Mouse (Mus musculus) heart, postnatal 4 days (tissue): ENCODE results near the gene Zbp1. TPM values are rescaled to one million over a fixed set of nuclear protein-coding genes. Genes with fewer than 3 reads are reported as not detected.

ENCODE experiments used
- DNase-seq: peaks from one replicate; pipeline ENCODE4 v3.0.0; 2021
- total RNA-seq, 2 experiments: library from RNA; stranded (reverse); gene quantifications; 2 replicates each; pipeline ENCODE4 v1.2.3; 2021

Zbp1 gene
- total RNA-seq, 2 experiments from 2014 or later: 0.14 TPM; not detected in 1

DNA sequence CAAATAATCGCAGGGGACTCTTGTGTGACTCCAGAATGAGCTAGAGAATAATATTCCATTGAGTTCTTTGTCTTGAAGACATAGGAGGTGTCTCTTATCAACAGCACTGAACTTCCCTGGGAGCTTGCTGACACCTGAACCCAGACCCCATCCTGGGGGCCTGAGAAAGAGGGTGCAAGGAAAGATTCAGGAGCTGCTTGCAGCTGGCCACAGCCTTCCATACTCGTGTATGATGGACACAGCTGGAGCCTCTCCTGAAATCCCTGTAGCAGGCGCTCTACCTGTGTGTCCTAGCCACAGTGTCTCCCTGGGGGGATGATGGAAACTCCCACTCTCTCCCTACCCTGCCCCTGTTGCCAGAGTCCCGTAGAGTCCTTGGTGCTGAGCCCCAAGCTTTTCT lies 6.5 kb downstream of the Zbp1 start:
- no peak for DNase-seq

DNA sequence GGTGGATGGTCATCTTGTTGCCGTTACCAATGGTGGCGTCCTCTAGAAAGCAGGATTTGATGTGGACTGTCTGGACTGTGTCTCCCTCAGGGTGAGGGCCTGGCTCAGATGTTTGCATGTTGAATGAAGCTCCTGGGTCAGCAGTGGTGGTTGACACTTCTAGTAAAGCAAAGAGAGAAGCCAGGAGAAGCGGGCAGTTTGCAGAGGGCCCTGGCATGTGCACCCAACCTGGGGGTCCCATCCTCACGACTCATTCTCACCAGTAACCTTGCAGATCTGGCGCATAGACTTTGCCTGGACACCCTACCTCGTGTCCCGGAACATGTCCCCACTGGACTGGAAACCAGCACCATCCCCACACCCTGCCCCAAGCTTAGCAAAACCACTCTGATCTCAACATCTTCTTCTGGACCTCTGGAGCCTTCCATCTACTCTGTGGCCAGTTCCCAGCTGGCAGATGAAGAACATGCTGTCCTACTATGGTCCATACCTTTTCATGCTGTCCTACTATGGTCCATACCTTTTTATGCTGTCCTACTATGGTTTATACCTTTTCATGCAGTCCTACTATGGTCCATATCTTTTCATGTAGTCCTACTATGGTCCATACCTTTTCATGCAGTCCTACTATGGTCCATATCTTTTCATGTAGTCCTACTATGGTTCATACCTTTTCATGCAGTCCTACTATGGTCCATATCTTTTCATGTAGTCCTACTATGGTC lies 9.5 kb downstream of the Zbp1 start:
- DNase-seq: no peak

DNA sequence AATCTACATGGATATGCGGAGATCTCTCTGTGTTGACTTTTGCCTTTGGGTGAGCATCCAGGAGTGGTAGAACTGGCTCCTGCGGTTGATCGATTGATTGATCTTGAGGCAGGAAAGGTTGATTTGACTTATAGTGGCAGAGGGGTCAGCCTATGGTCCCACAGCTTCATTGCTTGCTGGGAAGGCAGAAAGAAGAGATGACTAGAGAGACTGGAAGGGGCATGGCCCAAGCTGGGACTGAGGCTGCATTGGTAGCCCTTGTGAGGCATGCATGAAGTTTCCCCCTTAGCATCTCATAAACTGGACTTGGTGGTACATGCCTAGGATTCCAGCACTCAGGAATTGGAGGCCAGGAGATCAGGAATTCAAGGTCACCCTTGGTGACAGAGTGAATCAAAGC lies 11.7 kb downstream of the Zbp1 start:
- no peak for DNase-seq

DNA sequence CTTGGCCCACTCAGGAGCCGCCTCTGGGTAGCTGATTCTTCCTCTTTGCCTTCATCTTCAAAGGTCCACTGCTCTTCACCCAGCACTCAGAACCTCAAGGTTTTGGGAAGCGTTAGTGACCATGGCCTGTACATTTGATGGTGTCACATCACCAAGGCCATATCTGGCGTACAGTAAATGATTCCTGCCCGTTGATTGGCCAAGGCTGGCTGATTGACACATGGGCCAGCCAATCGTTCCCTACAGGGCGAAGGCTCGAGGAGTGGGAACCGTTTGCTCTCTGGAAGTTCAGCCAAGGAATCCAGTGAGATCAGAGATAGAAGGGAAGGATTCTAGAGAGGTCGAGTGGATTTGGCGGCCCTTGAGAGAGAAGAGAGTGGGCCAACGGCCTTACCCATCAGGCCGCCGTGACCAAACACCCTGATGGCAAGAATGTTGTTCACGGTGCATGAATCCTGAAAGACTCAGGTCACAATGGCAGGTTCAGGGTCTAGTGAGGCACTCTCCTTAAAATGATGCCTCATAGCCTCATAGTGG lies 13.1 kb downstream of the Zbp1 start:
- DNase-seq: no peak

DNA sequence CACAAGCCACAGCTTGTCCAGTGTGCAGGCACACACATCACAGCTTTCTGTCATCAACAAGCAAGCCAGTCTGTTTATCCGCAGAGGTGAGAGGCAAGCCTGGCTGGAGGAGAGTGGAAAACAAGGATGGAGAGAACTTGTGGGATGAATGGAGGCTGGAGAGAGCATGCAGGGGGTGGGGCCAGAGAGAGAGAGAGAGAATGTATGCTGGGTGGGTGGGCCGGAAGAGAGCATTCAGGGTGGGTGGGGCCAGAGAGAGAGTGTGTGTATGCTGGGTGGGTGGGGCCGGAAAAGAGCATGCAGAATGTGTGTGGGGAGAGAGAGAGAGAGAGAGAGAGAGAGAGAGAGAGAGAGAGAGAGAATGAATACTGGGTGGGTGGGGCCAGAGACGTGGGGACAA lies 14.1 kb downstream of the Zbp1 start:
- DNase-seq: no peak

DNA sequence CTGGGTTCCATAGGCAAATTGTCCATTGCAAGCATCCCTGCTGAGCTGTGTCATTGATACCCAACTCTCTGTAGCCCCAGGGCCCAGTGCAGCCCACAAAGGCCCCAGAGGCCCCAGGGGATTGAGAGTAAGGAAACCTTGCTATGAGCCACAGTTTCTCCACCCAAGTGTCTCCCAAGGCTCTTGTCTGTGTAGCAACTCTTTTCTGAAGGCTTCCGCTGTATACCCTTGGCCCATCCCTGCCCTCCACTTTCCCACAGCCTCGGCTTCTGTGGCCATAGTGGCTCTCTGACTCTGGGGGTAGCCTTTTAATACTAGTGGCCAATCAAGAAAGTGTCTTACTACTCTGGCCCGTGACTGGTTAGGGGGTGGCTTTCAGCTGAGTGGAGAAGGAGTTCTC lies 15.0 kb downstream of the Zbp1 start:
- DNase-seq: no peak

DNA sequence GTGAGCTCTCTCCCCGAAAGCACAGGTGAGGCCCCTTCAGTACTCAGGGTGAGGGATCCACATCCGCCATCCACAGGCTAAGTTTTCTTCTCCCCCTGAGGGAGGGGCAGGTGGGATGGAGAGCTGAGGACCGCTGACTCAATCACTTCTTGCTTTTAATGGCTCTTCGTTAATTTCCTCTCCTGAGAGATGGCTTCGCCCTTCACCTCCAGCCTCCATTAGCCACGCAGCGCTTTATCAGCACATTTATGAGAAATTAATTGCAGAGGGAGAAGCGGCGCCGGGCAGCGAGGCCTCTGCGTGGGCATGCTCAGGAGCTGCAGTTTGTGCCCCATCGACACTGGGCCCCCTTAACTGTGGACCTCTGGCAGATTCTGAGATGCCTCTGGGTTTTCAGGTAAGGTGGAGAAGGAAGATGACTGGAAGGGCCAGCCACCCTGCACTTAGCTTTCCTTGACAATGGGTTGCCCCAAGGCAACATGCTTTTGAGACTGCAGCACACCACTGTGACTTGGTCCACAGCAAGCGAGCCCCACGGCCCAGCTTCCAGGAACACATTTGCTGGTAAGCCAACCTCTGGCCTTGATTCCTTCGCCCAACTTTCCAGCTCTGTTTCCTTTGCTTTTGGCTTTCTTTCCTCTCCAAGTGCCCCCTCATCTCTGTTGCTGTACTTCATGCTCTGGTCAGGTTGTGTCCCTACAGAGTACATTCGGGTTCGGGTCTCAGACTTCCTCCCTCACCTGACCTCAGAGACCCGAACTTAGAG lies 15.6 kb downstream of the Zbp1 start:
- DNase-seq: no peak

GRCm38 (mm10) chr2:173194796-173195195 lies 23.9 kb downstream of the Zbp1 start:
- DNase-seq: no peak

- no peak for DNase-seq
Observed at GRCm38 (mm10) chr2:173187182-173187855, 31.4 kb downstream of the Zbp1 start.

- peak; percentile 92 for DNase-seq
Observed at GRCm38 (mm10) chr2:173186047-173186943, 32.4 kb downstream of the Zbp1 start.

DNA sequence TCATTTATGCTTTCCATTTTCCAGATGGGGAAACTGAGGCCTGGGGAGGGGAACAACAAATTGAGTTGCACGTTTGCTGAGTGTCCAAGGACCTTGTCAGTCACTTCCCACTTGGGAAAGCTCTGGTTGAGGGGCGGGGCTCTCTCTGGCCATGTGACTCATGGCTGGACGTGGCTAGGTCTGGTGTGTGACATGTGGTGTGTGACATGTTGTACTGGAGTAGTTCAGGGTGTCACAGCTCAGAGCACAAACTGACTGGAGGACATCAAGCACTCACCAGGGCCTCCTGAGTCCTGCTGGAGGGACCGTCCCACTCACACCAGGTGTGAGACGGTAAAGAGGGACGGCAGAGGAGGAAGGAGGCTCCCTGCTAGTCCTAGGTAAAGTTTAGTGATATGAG lies 33.4 kb downstream of the Zbp1 start:
- no peak for DNase-seq

GRCm38 (mm10) chr2:173184475-173185080 lies 34.1 kb downstream of the Zbp1 start:
- DNase-seq: no peak

DNA sequence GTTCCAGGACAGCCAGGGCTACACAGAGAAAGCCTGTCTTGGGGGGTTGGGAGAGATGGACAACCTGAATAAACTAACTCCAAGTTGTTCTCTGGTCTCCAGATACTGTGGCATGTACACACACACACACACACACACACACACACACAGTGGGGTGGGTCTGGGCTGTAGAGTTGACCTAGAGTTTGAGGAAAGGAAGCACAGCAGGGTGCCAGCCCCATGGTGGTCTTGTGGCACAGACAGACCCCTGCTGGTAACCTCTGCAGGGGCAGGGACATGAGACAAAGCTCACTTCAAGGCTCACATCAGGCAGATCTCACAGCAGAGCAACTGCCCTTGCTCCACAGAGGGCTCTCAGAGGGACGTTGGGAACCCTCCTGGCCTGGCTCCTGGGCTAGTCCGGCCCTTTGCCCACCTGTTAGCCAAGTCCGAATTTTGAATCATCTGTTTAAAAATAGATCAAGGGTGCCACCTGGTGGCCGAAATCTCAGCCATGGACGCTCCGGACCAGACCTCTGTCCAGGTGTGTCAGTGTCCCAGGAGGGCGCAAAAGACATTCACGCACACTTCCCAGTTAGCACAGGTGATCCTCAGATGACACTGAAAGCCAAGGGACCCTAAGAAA lies 34.8 kb downstream of the Zbp1 start:
- DNase-seq: peak; percentile 82

DNA sequence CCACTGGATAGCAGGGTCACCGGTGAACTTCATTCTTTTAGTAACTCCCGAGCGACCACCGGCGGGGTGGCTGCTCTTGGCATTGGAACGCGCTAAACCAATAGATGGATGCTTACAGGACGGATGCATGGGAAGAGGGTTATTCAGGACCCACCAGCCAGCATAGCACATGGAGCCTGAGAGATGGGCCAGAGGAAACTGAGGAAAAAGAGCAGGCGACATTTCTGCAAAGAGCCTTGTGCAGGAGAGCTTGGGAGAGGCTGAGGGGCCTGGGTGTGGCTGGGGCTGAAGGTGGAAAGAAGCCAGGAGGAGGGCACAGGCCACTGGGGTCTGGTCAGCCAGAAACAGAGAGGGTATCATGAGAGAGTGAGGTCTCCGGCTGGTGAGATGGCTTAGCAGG lies 35.4 kb downstream of the Zbp1 start:
- no peak for DNase-seq

- DNase-seq: no peak
Observed at GRCm38 (mm10) chr2:173182796-173183195, 35.9 kb downstream of the Zbp1 start.

DNA sequence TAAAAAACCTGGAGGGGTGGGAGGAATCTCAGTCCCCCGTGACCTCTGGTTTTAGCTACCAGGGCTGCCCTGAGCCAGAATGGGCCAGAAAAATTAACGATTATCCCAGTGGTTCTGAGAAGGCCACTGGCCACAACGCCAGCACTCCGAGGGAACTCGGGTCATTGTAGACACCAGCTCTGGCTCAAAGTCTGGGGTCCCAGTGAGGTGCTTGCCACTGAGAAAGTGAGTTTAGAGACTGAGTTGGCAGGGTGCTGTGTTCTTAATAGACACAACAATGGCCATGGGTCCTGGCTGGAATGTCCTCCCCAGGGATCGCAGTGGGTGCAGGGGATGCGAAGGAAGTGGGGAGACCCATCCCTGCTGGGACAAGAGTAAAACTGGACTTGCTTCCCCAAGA lies 36.8 kb downstream of the Zbp1 start:
- DNase-seq: no peak

GRCm38 (mm10) chr2:173181486-173181885 lies 37.2 kb downstream of the Zbp1 start:
- no peak for DNase-seq

GRCm38 (mm10) chr2:173180721-173181388 lies 37.9 kb downstream of the Zbp1 start:
- no peak for DNase-seq

GRCm38 (mm10) chr2:173180026-173180425 lies 38.7 kb downstream of the Zbp1 start:
- DNase-seq: no peak

DNA sequence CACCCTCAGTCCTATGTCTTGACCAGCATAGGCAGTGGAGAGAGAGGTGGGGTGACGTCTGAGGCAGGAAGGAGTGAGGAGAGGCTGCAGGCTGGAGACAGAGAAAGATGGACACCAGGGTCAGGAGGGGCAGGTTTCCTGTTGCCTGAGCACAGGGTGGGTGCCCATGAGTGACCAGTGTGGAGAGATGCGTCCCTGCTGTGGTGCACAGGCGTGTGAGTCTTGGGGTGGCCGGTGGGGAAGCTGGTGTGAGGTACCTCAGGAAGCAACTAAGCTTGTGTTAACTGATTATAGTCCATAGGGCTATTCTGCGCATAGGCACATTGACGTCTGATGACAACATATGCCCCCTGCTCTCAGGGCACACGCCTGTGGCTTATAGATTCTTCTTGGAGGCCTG lies 39.7 kb downstream of the Zbp1 start:
- no peak for DNase-seq

DNA sequence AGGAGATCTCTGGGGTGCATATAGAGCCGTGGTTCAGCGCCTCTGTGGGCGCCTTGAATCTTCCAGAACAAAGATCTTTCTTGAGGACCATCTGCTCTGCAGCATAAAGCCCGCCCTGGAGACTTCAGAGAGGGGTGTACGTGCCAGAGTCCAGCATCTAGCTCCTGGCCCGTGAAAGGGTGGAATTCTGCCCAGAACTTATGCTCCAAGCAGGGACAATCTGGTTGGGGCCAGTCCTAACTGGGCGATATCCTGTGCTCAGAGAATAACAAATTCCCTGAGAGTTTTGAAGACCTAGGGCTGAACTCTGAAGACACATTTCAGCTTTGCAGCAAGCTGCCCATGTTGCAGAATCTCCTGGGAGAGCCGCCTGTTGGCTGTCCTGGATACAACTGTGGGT lies 40.8 kb downstream of the Zbp1 start:
- peak; percentile 52 for DNase-seq
